Mouse (Mus musculus) C2C12 (cell line): Measurements from ENCODE around the gene Dpf1. TPM values are rescaled to one million over a fixed set of nuclear protein-coding genes. Genes with fewer than 3 reads are reported as not detected.

Source experiments
- H3K27me3 ChIP-seq: one replicate; pipeline ENCODE4 v1.6.1; 2011; ENCODE audit not compliant: control insufficient read depth, insufficient read depth, insufficient read length
- H3K36me3 ChIP-seq: one replicate; pipeline ENCODE4 v1.6.1; 2011; ENCODE audit not compliant: control insufficient read depth, insufficient read depth
- H3K4me3 ChIP-seq: one replicate; pipeline ENCODE4 v1.5.1; 2011; ENCODE audit warnings: mild to moderate bottlenecking, control low read depth; ENCODE audit not compliant: poor library complexity, insufficient read depth, severe bottlenecking
- H3K79me2 ChIP-seq: one replicate; pipeline ENCODE4 v1.6.1; 2011; ENCODE audit not compliant: control insufficient read depth, insufficient read depth
- H3K79me3 ChIP-seq: one replicate; pipeline ENCODE4 v1.6.1; 2011; ENCODE audit warnings: low read depth, control low read depth
- H3ac ChIP-seq: one replicate; pipeline ENCODE3; 2011; ENCODE audit warnings: low read depth; ENCODE audit not compliant: control insufficient read depth, insufficient read length
- CEBPB ChIP-seq: IDR thresholded peaks from one replicate; pipeline ENCODE4 v1.6.1; 2011; ENCODE audit warnings: low read depth, mild to moderate bottlenecking, control low read depth, moderate library complexity
- CTCF ChIP-seq: IDR thresholded peaks from one replicate; pipeline ENCODE4 v1.5.1; 2011; ENCODE audit not compliant: control insufficient read depth, insufficient read depth, insufficient read length
- FOSL1 ChIP-seq: IDR thresholded peaks from one replicate; pipeline ENCODE4 v1.8.0; 2011; ENCODE audit warnings: mild to moderate bottlenecking, low read length; ENCODE audit not compliant: poor library complexity, insufficient read depth, severe bottlenecking
- MAX ChIP-seq: IDR thresholded peaks from one replicate; pipeline ENCODE4 v1.6.1; 2011; ENCODE audit warnings: mild to moderate bottlenecking, control low read depth
- MYOD1 ChIP-seq: IDR thresholded peaks from one replicate; pipeline ENCODE4 v1.6.1; 2011; ENCODE audit warnings: low read depth; ENCODE audit not compliant: control insufficient read depth, insufficient read length
- MYOG ChIP-seq: IDR thresholded peaks from one replicate; pipeline ENCODE4 v1.6.1; 2011; ENCODE audit not compliant: control insufficient read depth, insufficient read length; ENCODE audit errors: extremely low read depth
- USF1 ChIP-seq: IDR thresholded peaks from one replicate; pipeline ENCODE4 v1.6.1; 2011; ENCODE audit warnings: low read depth, mild to moderate bottlenecking, control low read depth, moderate library complexity
- polyA plus RNA-seq: library from polyadenylated mRNA; unstranded; fragments of >200 nt; fragmentation: generic; extraction: Trizol; gene quantifications from one replicate; pipeline ENCODE4 v1.2.1, GENCODE M21; 2012; ENCODE audit warnings: missing spikeins

Gene Dpf1
- polyA plus RNA-seq, 1 experiment = 14.3 TPM

GRCm38 (mm10) chr7:29265636-29266035 is 38.1 kb upstream of the Dpf1 start:
- no peaks in the 10 kb centered on the region for H3K36me3 ChIP-seq
- TF ChIP-seq FOSL1 = no peak
- TF ChIP-seq MYOD1 = no peak
- no peak for TF ChIP-seq USF1
- TF ChIP-seq MYOG = no peak
- no peak for TF ChIP-seq MAX
- no peak for TF ChIP-seq CEBPB
- TF ChIP-seq CTCF = no peak

GRCm38 (mm10) chr7:29266931-29267330 is 36.8 kb upstream of the Dpf1 start:
- no peak overlapping the region for H3ac ChIP-seq
- TF ChIP-seq USF1 (no peak), CEBPB (no peak), MAX (no peak), MYOD1 (no peak)
- H3K36me3 ChIP-seq = no peaks in the 10 kb centered on the region
- H3K27me3 ChIP-seq = peaks cover 22% of the 10 kb centered on the region
- H3K4me3 ChIP-seq = no peak overlapping the region
- no peaks in the 10 kb centered on the region for H3K79me3 ChIP-seq
- no peaks in the 10 kb centered on the region for H3K79me2 ChIP-seq

More at GRCm38 (mm10) chr7:29265636-29266035, 38.1 kb upstream of the Dpf1 start:
- Histone ChIP-seq H3ac (no peak overlapping the region), H3K79me3 (no peaks in the 10 kb centered on the region), H3K79me2 (no peaks in the 10 kb centered on the region), H3K27me3 (peaks cover 22% of the 10 kb centered on the region), H3K4me3 (no peak overlapping the region)

- Histone ChIP-seq H3K27me3 (peaks cover 3% of the 10 kb centered on the region), H3K79me3 (no peaks in the 10 kb centered on the region), H3K4me3 (no peak overlapping the region), H3K36me3 (no peaks in the 10 kb centered on the region), H3K79me2 (no peaks in the 10 kb centered on the region), H3ac (no peak overlapping the region)
- TF ChIP-seq MAX (no peak), MYOD1 (no peak), FOSL1 (no peak), USF1 (no peak)
Measured at GRCm38 (mm10) chr7:29270445-29270844, 33.3 kb upstream of the Dpf1 start.

GRCm38 (mm10) chr7:29271687-29272465 is 31.9 kb upstream of the Dpf1 start:
- no peak overlapping the region for H3K4me3 ChIP-seq
- H3K27me3 ChIP-seq = no peaks in the 10 kb centered on the region
- H3K36me3 ChIP-seq = no peaks in the 10 kb centered on the region
- no peak for TF ChIP-seq CEBPB
- TF ChIP-seq CTCF = no peak
- TF ChIP-seq MYOD1 = no peak
- no peak for TF ChIP-seq MYOG
- TF ChIP-seq MAX = no peak
- no peak for TF ChIP-seq FOSL1
- no peak for TF ChIP-seq USF1
- no peaks in the 10 kb centered on the region for H3K79me2 ChIP-seq
- H3ac ChIP-seq = no peak overlapping the region
- H3K79me3 ChIP-seq = no peaks in the 10 kb centered on the region

GRCm38 (mm10) chr7:29276715-29277114 is 27.0 kb upstream of the Dpf1 start:
- Histone ChIP-seq H3K79me3 (no peaks in the 10 kb centered on the region), H3K79me2 (no peaks in the 10 kb centered on the region), H3K4me3 (no peak overlapping the region), H3K27me3 (peaks cover 7% of the 10 kb centered on the region), H3K36me3 (no peaks in the 10 kb centered on the region), H3ac (no peak overlapping the region)
- TF ChIP-seq MYOG (no peak), FOSL1 (no peak), USF1 (no peak), CEBPB (no peak), CTCF (no peak), MAX (no peak), MYOD1 (no peak)

GRCm38 (mm10) chr7:29277510-29277909 is 26.2 kb upstream of the Dpf1 start:
- H3K79me3 ChIP-seq = no peaks in the 10 kb centered on the region
- no peaks in the 10 kb centered on the region for H3K36me3 ChIP-seq
- no peak overlapping the region for H3ac ChIP-seq
- TF ChIP-seq MYOD1 (no peak), USF1 (no peak), MAX (no peak), CEBPB (no peak), MYOG (no peak), FOSL1 (no peak), CTCF (no peak)
- no peaks in the 10 kb centered on the region for H3K79me2 ChIP-seq
- H3K4me3 ChIP-seq = no peak overlapping the region
- peaks cover 12% of the 10 kb centered on the region for H3K27me3 ChIP-seq
